Mouse (Mus musculus): ENCODE data around the gene Esr2. TPM values are rescaled to one million over a fixed set of nuclear protein-coding genes. Genes with fewer than 3 reads are reported as not detected.
A peak's percentile ranks its signal among the peaks of the same experiment; 100 is the strongest.
"Not testable (repeated sequence)": the region's sequence is repeated elsewhere in the genome, so short reads cannot be mapped to it uniquely, and the experiment has no call there.

The Esr2 gene
- total RNA-seq, 4 experiments from 2014 or later: 0.31 to 0.57 (median 0.42) TPM

GRCm38 (mm10) chr12:76165641-76166040 lies 11.4 kb downstream of the Esr2 start:
- DNase-seq (ENCODE audit: low spot score in 2 of 2): no peak

GRCm38 (mm10) chr12:76152389-76152788 lies 24.7 kb downstream of the Esr2 start:
- not testable (repeated sequence) for DNase-seq (ENCODE audit: low spot score in 2 of 2)

- no peak for DNase-seq (ENCODE audit: low spot score in 2 of 2)
These were observed 40.4 kb downstream of the Esr2 start for GRCm38 (mm10) chr12:76136701-76137100.

GRCm38 (mm10) chr12:76133081-76133480 lies 44.0 kb downstream of the Esr2 start:
- not testable (repeated sequence) for DNase-seq (ENCODE audit: low spot score in 2 of 2)

- no peak for DNase-seq (ENCODE audit: low spot score in 2 of 2)
These were observed 44.5 kb downstream of the Esr2 start for GRCm38 (mm10) chr12:76132591-76132990.

DNA sequence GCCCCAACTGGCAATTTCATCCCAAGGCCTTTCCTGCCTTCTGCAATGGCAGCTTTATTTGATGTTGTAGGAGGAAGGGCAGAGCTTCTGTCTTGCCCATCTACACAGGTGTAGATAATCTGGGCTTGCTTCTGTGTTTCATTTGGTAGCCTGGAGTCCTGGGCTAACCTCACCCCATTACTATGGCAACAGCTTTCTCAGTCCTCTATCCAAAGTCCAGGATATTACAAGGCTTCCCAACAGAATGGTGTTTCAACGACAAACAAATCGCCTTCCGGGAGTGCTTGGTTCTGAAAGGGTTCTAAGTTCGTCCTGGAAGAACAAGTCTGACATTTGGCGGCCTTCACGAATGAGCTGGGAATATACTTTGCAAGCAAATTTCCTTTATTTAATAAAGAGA lies 46.2 kb downstream of the Esr2 start:
- no peak for DNase-seq (ENCODE audit: low spot score in 2 of 2)

DNA sequence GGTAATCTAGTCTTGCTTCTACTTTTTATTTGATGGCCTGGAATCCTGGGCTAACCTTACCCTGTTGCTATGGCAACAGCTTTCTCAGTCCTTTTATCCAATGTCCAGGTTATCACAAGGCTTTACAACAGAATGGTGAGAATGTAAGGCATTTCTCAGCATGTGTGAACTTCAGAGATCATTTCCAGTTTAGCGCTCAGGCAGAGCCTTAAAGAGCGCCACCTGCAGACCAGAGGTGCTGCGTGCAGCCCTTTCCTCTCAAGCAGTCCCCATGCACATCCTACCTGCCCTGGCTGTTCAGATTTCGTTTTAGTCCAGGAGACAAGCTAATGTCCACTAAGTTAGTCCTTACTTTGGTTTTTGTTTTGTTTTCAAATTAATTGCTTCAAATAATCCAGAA lies 46.8 kb downstream of the Esr2 start:
- DNase-seq (ENCODE audit: low spot score in 2 of 2): no peak

DNA sequence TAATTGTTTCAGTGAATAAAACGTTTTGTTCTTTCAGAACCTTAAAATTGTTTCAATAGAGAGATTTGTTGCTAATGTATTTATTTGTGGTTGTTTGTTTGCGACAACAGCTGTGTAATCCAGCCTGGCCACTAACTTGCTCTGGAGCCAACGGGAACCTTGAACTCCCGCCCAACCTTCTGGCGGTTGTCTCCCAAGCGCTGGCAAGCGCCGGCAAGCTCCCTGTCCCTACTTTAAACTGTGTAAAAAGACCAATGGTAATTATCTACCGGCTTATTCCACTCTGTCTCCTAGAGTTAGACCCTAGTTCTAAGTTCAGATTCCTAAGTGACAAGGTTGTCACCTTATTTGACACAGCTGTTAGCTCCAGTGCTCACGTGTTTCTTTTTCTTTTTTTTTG lies 48.2 kb downstream of the Esr2 start:
- no peak for DNase-seq (ENCODE audit: low spot score in 2 of 2)

DNA sequence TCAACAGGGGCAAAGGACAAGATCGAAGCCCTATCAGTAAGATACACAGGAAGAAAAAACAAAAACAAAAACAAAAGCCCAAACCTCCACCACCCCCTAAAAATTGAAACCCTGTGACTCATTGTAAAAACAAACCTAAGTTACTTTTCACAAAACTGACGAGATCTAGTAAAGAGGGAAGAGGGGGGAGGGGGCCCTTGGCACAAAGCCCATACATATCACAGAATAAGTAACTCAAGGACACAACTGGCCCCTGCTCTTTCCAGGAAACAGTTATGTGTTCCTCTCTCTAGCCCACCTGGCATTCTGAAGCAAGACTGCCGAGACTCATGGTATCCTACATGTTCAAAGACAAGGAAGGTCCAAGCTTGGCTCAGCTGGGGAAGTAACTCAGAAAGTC lies 48.8 kb downstream of the Esr2 start:
- no peak for DNase-seq (ENCODE audit: low spot score in 2 of 2)

DNA sequence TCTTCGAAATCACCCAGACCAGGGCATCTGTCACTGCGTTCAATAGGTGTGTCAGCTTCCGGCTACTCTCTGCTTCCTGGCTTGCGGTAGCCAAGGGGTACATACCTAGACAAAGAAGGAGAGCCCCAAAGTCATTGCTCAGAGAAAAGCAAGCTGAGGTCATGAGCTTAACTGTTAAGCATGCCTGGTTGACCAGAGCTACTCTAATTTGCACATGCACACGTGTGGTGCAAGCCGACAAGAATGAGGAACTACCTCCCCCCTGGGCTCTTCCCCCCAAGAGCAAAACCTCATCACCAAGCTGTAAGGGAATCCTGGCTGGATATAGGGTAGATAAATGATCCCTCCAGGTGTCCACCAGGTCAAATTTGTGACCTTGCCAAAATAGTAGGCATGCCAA lies 53.8 kb downstream of the Esr2 start:
- no peak for DNase-seq (ENCODE audit: low spot score in 2 of 2)

DNA sequence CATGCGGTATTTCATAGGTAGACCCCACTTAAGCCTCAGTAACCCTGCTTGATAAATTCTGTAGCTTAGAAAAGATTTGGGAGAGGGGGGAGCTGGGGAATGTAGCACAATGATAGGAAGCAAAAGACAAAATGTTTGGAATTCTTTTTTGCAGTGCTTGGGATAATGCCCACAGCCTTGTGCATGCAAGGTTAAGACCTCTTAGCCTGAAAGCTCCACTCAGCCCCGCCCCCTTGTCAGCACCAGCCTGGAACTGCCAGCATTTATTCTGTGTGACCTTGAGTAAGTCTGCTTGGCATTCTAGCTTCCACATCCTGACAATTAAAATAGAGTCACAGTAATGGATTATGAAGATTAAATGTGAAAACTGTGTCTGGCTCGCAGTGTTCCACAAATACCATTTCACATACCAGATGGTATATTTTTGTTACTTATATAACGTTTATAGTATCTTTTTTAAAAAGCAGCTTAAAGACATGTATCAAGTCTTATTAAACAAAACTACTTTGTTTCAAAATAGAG lies 59.4 kb downstream of the Esr2 start:
- DNase-seq (ENCODE audit: low spot score in 2 of 2): no peak

- no peak for DNase-seq (ENCODE audit: low spot score in 2 of 2)
These were observed 60.5 kb downstream of the Esr2 start for GRCm38 (mm10) chr12:76116577-76116976.

- no peak for DNase-seq (ENCODE audit: low spot score in 2 of 2)
These were observed 66.0 kb downstream of the Esr2 start for GRCm38 (mm10) chr12:76111046-76111445.

DNA sequence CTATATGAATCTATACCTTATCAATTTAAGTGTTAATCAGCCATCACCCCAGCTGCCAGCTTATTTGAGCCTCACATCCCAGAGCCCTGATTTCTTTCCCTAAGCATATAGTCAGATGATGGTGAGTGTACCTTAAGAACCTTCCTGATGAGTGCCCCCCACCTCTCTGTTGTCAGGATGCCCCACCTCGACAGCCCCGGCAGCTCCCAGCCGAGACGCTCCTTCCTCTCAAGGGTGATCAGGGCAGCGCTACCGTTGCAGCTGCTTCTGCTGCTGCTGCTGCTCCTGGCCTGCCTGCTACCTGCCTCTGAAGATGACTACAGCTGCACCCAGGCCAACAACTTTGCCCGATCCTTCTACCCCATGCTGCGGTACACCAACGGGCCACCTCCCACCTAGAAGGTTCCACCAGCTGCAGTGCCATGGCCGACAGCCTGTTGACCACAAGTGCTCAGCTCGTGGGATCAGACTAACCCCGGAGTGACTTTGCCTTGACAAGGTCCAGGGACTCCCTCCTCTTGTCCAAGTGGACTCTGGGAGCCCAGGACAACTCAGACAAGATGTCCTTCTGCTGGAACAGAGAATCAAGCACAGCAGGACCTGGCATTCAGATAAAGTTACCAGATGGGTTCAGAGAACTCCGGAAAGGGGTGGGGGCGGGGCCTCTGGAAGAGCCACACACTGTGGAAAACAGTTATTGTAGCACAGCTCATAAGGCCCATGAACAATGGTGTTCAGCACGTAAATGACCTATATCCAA lies 67.2 kb downstream of the Esr2 start:
- DNase-seq (ENCODE audit: low spot score in 2 of 2): no peak

- DNase-seq (ENCODE audit: low spot score in 2 of 2): no peak
These were observed 72.3 kb downstream of the Esr2 start for GRCm38 (mm10) chr12:76104596-76105351.

- peak; percentile 38 to 55 for DNase-seq (ENCODE audit: low spot score in 2 of 2)
These were observed 74.4 kb downstream of the Esr2 start for GRCm38 (mm10) chr12:76102621-76103020.

DNA sequence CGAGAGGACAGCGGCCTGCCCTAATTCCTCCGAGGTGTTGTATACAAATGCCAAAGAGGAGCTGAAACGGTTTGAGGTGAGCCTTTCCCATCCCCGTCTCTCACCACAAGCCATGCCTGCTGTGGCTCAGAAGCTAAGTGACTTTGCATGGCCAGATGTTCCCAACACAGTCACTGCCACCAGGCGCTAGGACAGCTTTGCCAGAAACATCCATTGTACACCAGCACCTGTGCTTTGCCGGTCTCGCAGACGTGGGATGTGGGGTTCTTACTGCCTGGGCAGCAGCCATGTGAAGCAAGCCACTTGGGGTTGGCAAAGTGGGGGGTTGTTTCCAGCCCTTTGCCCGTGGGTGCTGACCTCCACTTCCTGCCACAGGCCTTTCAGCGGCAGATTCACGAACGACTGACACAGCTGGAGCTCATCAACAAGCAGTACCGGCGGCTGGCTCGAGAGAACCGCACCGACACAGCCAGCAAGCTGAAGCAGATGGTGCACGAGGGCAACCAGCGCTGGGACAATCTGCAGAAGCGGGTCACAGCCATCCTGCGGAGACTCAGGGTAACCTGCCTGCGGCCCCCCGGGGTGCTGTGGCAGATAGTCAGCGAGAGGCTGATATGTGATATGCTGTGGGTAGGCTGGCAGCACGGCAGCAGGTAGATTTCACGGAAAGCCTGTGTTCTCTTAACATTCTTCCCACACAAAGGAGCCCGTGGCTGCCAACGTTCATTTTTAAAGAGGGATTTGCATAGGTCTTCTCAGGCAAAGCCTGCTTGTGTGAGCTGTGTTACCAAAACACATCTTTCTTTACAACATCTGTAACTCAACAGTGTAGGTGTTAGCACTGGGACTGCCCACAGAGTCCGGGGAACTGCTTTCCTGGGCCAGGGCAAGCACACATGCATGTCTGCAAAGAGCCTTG lies 81.7 kb downstream of the Esr2 start:
- DNase-seq (ENCODE audit: low spot score in 2 of 2): no peak

DNA sequence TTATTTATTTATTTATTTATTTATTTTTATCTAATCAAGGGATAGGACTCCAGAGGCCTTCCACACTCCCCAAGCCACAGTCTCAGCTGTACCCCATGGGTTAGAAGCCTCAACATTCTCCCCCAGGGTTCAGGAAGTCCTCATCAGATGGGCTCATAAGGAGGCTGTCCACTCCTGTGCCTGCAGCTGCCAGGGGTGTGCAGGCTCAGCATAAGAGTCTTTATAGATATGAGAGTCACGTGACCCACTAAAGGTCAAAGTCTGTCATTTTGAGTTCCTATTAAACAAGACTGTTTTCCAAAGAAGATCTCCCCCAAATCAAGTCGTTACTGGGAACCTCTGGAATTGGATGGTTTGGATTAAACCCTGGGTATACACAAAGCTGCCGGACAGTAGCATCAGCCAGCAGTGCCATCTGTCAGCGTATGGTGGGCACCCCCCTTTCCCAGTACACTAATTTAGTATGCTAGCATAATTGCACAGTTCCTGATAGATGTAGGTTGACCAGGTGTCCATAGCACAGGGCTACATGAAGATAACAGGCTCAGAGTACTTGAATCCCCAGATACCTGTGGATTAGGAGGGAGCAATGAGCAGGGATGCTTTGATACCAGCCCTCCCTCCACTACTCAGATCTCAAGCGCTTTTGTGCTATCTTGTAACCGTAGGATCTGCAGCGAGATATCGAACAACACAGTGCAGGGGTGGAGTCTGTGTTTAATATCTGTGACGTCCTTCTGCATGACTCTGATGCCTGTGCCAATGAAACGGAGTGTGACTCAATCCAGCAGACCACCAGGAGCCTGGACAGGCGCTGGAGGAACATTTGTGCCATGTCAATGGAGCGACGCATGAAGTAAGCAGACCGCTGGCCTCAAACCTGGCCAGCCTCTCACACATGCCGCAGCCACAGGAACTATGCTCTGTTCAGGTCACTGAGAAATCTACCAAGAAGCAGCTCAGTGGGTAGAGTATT lies 83.2 kb downstream of the Esr2 start:
- DNase-seq (ENCODE audit: low spot score in 2 of 2): no peak

- DNase-seq (ENCODE audit: low spot score in 2 of 2): no peak
These were observed 84.1 kb downstream of the Esr2 start for GRCm38 (mm10) chr12:76092789-76093466.

GRCm38 (mm10) chr12:76087025-76087424 lies 90.0 kb downstream of the Esr2 start:
- no peak for DNase-seq (ENCODE audit: low spot score in 2 of 2)
